Mouse (Mus musculus) stomach, embryonic 16.5 days (tissue): ENCODE results near the gene Ppfibp1. TPM values are rescaled to one million over a fixed set of nuclear protein-coding genes. Genes with fewer than 3 reads are reported as not detected.

Experiments
- ATAC-seq: fragments of 200-750 bp; cut with Nextera tagmentation; 2 replicates; pipeline ENCODE4 v1.8.0; 2017; ENCODE audit warnings: moderate number of reproducible peaks, moderate TSS enrichment; ENCODE audit not compliant: insufficient read depth, low FRiP score
- H3K27ac ChIP-seq: fragments of 300-500 bp; sonication (generic); 2 replicates; pipeline ENCODE4 v1.5.1; 2014; ENCODE audit warnings: low read length
- H3K27me3 ChIP-seq: fragments of 300-500 bp; sonication (generic); 2 replicates; pipeline ENCODE4 v1.6.1; 2014; ENCODE audit warnings: low read length, control low read depth, mixed read lengths; ENCODE audit not compliant: control insufficient read depth, insufficient read depth
- H3K36me3 ChIP-seq: fragments of 300-500 bp; sonication (generic); 2 replicates; pipeline ENCODE4 v1.6.1; 2014; ENCODE audit warnings: low read length; ENCODE audit not compliant: control insufficient read depth, insufficient read depth
- H3K4me1 ChIP-seq: fragments of 300-500 bp; sonication (generic); 2 replicates; pipeline ENCODE4 v1.6.1; 2014; ENCODE audit warnings: low read length, control low read depth, mixed read lengths; ENCODE audit not compliant: control insufficient read depth, insufficient read depth
- H3K4me2 ChIP-seq: fragments of 300-500 bp; sonication (generic); 2 replicates; pipeline ENCODE4 v1.6.1; 2014; ENCODE audit warnings: low read depth, low read length, mixed read lengths
- H3K4me3 ChIP-seq: fragments of 300-500 bp; sonication (generic); replicated peaks from 2 replicates; pipeline ENCODE4 v1.5.1; 2014; ENCODE audit warnings: mild to moderate bottlenecking, low read length
- H3K9ac ChIP-seq: fragments of 300-500 bp; sonication (generic); 2 replicates; pipeline ENCODE4 v1.6.1; 2014; ENCODE audit warnings: low read length
- H3K9me3 ChIP-seq: fragments of 300-500 bp; sonication (generic); replicated peaks from 2 replicates; pipeline ENCODE4 v1.6.1; 2016; ENCODE audit warnings: low read length, control low read depth; ENCODE audit not compliant: control insufficient read depth
- WGBS: fragments of 180-500 bp; shearing (Covaris S2); extraction: QIAGEN DNeasy Blood & Tissue Kit; methylation state at CpG from one replicate; pipeline ENCODE4 v1.1.7; 2014; 5-methylcytosine and 5-hydroxymethylcytosine counted together
- polyA plus RNA-seq: library from polyadenylated mRNA; unstranded; fragments of >200 nt; fragmentation: Nextera tagmentation; extraction: Ambion mirVana; gene quantifications from 2 replicates; pipeline ENCODE4 v1.2.1, GENCODE M21; 2015

Ppfibp1 gene
- polyA plus RNA-seq, result 51.4 and 53.4 TPM in 2 replicates

DNA sequence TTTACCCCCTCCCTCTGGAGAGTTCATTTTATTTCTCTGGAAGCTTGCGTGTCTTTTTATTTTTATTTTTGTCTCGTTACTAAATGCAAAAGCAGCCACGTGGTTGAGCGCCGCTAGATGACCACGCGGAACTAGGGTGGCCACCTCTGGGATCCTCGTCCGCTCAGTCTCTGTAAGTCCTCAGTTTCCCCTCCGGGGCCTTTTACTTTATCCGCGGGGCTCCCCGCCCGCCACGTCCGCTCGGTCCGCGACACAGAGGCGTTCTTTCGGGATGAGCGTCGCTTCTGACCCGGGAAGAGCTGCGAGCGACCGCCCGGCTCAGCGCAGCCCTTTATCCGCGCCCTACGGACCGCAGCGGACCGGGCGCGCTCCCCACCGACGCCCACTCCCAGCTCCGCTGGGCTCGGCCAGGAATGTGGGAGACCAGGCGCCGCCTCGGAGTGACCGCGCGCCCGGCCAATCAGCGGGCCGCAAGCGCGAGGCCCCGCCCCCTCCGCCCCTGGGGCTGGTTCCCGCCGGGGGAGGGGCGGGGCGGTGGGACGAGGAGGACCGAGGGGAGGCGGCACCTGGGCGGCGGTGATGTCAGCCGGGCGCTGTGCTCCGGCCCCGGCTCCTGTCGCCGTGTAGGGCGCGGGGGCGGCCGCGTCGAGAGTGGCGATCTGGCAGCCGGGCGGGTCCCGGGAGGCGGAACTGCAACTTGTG is at the start of gene Ppfibp1:
Ppfibp1 (plus strand) TSS at position 530 of the 702 bp plus-strand sequence.
- WGBS, result under 1% methylated on average over 79 of the region's 80 CpGs
- peak within 1 kb of the TSS; percentile 88 for H3K4me3 ChIP-seq
- peak within 1 kb of the TSS; percentile 96 for H3K9ac ChIP-seq
- ATAC-seq, result peak; percentile 97
- H3K27me3 ChIP-seq, result no peaks in the 10 kb centered on the region
- H3K4me2 ChIP-seq, result peak within 1 kb of the TSS; percentile 78
- H3K27ac ChIP-seq, result peak within 1 kb of the TSS; percentile 89
- no peaks in the 10 kb centered on the region for H3K9me3 ChIP-seq
- H3K36me3 ChIP-seq, result no peaks in the 10 kb centered on the region
- H3K4me1 ChIP-seq, result peaks cover 19% of the 10 kb centered on the region

DNA sequence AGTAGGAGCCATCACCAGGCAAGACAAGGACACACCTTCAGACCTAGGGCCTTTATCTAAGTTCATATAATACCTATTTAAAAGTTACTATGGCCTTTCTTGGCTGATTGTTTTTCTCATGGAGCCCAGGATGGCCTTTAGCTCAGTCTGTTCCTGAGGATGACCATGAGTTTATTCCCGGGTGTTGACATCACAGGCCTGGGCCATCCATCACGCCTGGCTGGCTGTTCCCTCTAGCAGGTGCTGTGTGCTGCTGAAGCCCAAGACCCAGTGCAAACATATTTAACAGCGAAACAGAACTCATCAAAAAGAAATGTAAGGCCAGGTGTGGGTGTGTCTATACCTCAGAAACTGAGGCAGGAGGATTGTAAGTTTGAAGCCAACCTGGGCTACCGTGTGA is 49.4 kb upstream of the Ppfibp1 start:
- Histone ChIP-seq H3K4me2 (no peak overlapping the region), H3K36me3 (no peaks in the 10 kb centered on the region), H3K27ac (no peak overlapping the region), H3K4me3 (no peak overlapping the region), H3K27me3 (no peaks in the 10 kb centered on the region), H3K9ac (no peak overlapping the region), H3K9me3 (no peaks in the 10 kb centered on the region), H3K4me1 (peaks cover 5% of the 10 kb centered on the region; the same call in 1 of the 2 replicates)
- 76% methylated on average over 4 of the region's 4 CpGs for WGBS
- no peak for ATAC-seq

DNA sequence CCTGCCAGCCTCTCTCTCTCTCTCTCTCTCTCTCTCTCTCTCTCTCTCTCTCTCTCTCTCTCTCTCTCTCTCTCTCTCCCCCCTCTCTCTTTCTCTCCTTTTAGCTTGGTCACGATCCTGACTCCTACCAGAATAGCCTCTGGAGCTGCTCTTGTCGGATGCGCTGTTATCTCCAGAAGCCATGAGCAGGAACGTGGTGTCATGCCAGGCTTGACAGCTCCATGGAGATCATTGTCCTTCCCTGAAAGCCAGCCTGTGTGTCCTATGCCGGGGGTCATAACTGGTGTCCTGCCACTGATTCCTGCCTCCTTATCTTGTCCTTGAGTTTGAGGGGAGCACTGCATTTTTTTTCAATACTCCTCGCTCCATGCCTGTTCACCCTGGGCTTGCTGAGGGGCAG is 43.4 kb upstream of the Ppfibp1 start:
- Histone ChIP-seq H3K9me3 (no peaks in the 10 kb centered on the region), H3K36me3 (no peaks in the 10 kb centered on the region), H3K4me1 (no peaks in the 10 kb centered on the region), H3K4me2 (no peak overlapping the region), H3K9ac (no peak overlapping the region), H3K4me3 (no peak overlapping the region), H3K27me3 (no peaks in the 10 kb centered on the region), H3K27ac (no peak overlapping the region)
- ATAC-seq, result no peak
- 87% methylated on average over 6 of the region's 6 CpGs for WGBS

DNA sequence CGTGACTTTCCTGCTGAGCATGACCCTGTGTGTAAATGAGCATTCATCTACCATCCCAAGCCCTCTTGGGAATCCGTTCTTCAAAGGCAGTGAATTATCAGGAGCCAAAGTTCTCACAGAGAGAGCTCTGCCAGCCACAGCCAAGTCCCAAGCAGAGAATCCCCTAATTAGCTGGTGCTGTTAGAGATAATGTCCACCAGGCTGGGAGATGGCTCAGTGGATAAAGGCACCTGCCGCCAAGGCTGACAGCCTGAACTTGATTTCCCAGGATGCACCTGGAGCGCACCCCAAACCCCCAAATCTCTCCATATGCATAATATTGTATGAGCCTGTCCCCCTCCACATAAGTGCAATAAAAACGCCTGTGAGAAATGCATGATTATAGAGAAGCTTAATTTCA is 42.9 kb upstream of the Ppfibp1 start:
- H3K4me1 ChIP-seq, result no peaks in the 10 kb centered on the region
- WGBS, result 84% methylated on average over 5 of the region's 5 CpGs
- ATAC-seq, result no peak
- no peak overlapping the region for H3K4me2 ChIP-seq
- H3K27me3 ChIP-seq, result no peaks in the 10 kb centered on the region
- no peaks in the 10 kb centered on the region for H3K9me3 ChIP-seq
- no peak overlapping the region for H3K9ac ChIP-seq
- H3K36me3 ChIP-seq, result no peaks in the 10 kb centered on the region
- H3K4me3 ChIP-seq, result no peak overlapping the region
- no peak overlapping the region for H3K27ac ChIP-seq

DNA sequence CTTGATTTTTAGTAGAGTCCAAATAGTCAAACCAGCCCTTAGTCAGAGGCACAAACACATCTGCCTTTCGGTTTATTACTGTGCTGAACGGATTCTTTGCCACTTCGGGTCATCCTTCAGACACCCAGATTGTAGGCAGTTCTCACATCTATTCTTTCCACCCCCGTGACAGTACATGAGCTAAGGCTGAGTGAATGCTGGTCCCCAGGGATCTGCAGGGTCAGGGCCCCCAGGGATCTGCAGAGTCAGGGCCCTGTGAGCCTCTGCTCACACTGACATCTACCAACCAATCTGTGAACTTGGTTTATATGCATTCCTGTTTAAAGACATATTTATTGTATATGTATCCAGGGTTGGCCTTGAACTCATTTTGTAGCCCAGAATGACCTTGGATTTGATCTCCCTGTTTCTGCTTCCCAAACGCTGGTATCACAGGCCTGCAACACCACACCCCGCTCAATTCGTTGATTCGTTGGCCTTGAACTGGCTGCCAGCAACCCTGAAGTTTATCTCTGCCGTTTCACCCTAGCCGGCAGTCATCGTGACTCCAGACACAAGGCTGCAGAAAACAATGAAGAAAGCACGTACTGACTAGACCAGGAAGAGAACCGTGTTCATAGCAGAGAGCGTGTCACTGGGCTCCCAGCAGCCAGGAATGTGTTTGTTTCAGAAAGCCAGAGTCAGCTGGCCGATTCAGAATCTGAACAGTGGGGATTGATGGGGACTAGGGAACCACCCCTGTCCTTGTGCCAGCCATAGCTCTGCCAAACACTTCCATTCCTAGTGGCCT is 42.1 kb upstream of the Ppfibp1 start:
- 55% methylated on average over 15 of the region's 15 CpGs for WGBS
- no peaks in the 10 kb centered on the region for H3K4me1 ChIP-seq
- no peak overlapping the region for H3K4me3 ChIP-seq
- no peaks in the 10 kb centered on the region for H3K9me3 ChIP-seq
- H3K27me3 ChIP-seq, result no peaks in the 10 kb centered on the region
- no peaks in the 10 kb centered on the region for H3K36me3 ChIP-seq
- ATAC-seq, result peak; percentile 51; the same call in 1 of the 2 replicates
- no peak overlapping the region for H3K27ac ChIP-seq
- no peak overlapping the region for H3K4me2 ChIP-seq
- no peak overlapping the region for H3K9ac ChIP-seq

DNA sequence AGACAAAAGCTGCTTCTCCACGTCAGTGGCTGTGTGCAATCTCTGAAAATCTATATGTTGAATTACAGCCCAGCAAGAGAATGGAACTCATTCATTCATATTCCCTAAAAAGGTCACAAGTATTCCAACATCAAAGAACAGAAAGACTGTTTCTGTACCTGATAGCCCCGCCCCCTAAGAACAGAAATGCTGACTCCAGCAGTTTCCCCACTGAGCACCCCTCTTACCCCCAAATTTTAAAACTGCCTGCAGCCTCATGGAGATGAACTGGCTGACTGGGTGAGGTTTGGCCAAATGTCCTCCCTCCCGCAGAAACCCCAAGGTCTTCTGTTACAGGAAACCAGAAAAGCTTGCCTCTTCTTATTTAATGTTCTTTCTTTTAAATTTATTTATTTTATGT is 40.9 kb upstream of the Ppfibp1 start:
- H3K9me3 ChIP-seq, result no peaks in the 10 kb centered on the region
- WGBS, result 79% methylated on average over 3 of the region's 3 CpGs
- no peak overlapping the region for H3K4me3 ChIP-seq
- H3K4me1 ChIP-seq, result no peaks in the 10 kb centered on the region
- no peak for ATAC-seq
- no peak overlapping the region for H3K4me2 ChIP-seq
- H3K27ac ChIP-seq, result no peak overlapping the region
- H3K9ac ChIP-seq, result no peak overlapping the region
- H3K36me3 ChIP-seq, result no peaks in the 10 kb centered on the region
- no peaks in the 10 kb centered on the region for H3K27me3 ChIP-seq

DNA sequence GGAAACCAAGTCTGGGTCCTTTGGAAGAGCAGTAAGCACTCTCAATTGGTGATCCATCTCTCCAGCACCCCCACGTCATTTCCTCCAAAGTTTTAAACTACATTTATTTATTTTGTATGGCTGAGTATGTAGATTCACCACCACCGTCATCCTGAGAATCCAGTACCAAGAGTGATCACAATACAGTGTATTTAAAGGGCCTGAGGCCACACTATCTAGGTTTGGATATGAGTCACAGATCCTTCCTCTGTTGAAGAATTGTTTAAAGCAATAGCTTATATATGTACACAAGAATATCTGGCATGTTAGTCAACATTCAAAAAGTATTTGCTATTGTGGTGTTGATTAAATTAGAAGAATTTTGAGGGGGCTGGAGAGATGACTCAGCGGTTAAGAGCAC is 40.0 kb upstream of the Ppfibp1 start:
- no peaks in the 10 kb centered on the region for H3K36me3 ChIP-seq
- no peak for ATAC-seq
- H3K4me2 ChIP-seq, result no peak overlapping the region
- no peak overlapping the region for H3K27ac ChIP-seq
- no peaks in the 10 kb centered on the region for H3K4me1 ChIP-seq
- no peak overlapping the region for H3K4me3 ChIP-seq
- no peaks in the 10 kb centered on the region for H3K27me3 ChIP-seq
- WGBS, result 62% methylated on average over 3 of the region's 3 CpGs
- no peaks in the 10 kb centered on the region for H3K9me3 ChIP-seq
- no peak overlapping the region for H3K9ac ChIP-seq

DNA sequence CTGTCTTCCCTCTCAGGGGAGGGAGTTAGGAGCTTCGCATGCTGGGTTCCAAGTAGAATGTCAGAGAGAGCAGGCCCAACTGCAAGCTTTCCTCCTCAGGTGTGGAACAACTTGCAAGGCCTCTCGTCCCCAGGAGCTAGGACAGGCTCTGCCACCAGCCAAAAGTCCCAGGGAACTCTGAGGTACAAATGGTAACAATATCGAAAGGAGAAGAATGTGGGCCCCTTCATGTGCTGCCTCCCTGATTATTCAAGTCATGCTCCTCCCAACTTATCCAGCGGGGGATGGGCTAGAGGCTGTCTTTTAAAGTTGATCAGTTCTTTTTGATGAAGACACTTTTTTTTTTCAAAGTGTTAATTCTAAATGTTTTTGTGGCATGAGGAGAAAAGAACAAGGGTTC is 38.2 kb upstream of the Ppfibp1 start, which contains the start of gene Smco2:
Smco2 (plus strand) TSS at position 55 of the 400 bp plus-strand sequence.
- Histone ChIP-seq H3K36me3 (no peaks in the 10 kb centered on the region), H3K4me1 (no peaks in the 10 kb centered on the region), H3K27me3 (no peaks in the 10 kb centered on the region), H3K4me2 (no peak within 1 kb of the TSS), H3K9ac (no peak within 1 kb of the TSS), H3K27ac (no peak within 1 kb of the TSS), H3K4me3 (no peak within 1 kb of the TSS), H3K9me3 (peaks cover under 1% of the 10 kb centered on the region; the same call in 1 of the 2 replicates)
- WGBS, result 73% methylated on average over 4 of the region's 4 CpGs
- no peak for ATAC-seq

DNA sequence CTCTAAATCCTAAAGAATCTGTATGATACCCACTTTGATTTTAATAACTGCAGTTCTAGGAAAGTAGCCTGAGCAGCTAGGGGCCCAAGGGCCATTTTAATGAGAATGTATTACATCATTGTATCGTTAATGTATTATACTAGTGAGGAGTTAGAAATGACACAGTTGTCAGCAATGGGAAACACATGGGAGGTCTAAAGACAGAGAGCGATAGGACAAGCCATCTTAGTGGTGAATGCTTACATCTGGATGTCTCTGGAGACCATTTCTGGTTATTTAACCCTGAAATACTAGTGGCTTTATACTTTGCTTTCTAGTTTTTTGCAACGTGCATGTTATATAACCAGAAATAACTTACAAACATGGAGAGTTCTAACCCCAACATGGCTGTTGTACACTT is 36.4 kb upstream of the Ppfibp1 start:
- Histone ChIP-seq H3K36me3 (no peaks in the 10 kb centered on the region), H3K4me1 (no peaks in the 10 kb centered on the region), H3K27me3 (no peaks in the 10 kb centered on the region), H3K4me2 (no peak overlapping the region), H3K9me3 (peaks cover 3% of the 10 kb centered on the region; the same call in 1 of the 2 replicates), H3K27ac (no peak overlapping the region), H3K4me3 (no peak overlapping the region), H3K9ac (no peak overlapping the region)
- 65% methylated on average over 3 of the region's 3 CpGs for WGBS
- no peak for ATAC-seq
